Mouse (Mus musculus): ENCODE results near the gene Fktn. TPM values are rescaled to one million over a fixed set of nuclear protein-coding genes. Genes with fewer than 3 reads are reported as not detected.

Fktn gene
- polyA plus RNA-seq, 1 experiment from 2014 or later = 14.5 TPM

Other genes starting within 250 kb of the Fktn start
- gene Fsd1l, start 82.5 kb upstream of the Fktn start, polyA plus RNA-seq (2016; fragmentation: Nextera tagmentation; extraction: Ambion mirVana) = 14.0 and 15.2 TPM in 2 replicates
- gene Tal2, start 65.7 kb downstream of the Fktn start, polyA plus RNA-seq (2016; fragmentation: Nextera tagmentation; extraction: Ambion mirVana) = 0.12 and 0.15 TPM in 2 replicates
- gene Tmem38b, start 112.0 kb downstream of the Fktn start, polyA plus RNA-seq (2016; fragmentation: Nextera tagmentation; extraction: Ambion mirVana) = 7.6 and 7.7 TPM in 2 replicates